Mouse (Mus musculus) hindbrain, embryonic 10.5 days (tissue): ENCODE results near the gene Cfap97. TPM values are rescaled to one million over a fixed set of nuclear protein-coding genes. Genes with fewer than 3 reads are reported as not detected.

Experiments
- DNase-seq: peaks from one replicate; pipeline ENCODE4 v3.0.0-alpha.2; 2017; ENCODE audit warnings: low spot score
- H3K27ac ChIP-seq: fragments of 300-500 bp; sonication (generic); 2 replicates; pipeline ENCODE4 v1.5.1; 2016; ENCODE audit warnings: mild to moderate bottlenecking, moderate library complexity
- H3K27me3 ChIP-seq: fragments of 300-500 bp; sonication (generic); 2 replicates; pipeline ENCODE4 v1.6.1; 2016; ENCODE audit warnings: mild to moderate bottlenecking; ENCODE audit not compliant: poor library complexity, insufficient read depth, severe bottlenecking
- H3K36me3 ChIP-seq: fragments of 300-500 bp; sonication (generic); 2 replicates; pipeline ENCODE4 v1.6.1; 2016; ENCODE audit warnings: mild to moderate bottlenecking, moderate library complexity
- H3K4me1 ChIP-seq: fragments of 300-500 bp; sonication (generic); replicated peaks from 2 replicates; pipeline ENCODE4 v1.6.1; 2016; ENCODE audit warnings: mild to moderate bottlenecking
- H3K4me3 ChIP-seq: fragments of 300-500 bp; sonication (generic); 2 replicates; pipeline ENCODE4 v1.5.1; 2016; ENCODE audit warnings: mild to moderate bottlenecking, moderate library complexity
- H3K9me3 ChIP-seq: fragments of 300-500 bp; sonication (generic); 2 replicates; pipeline ENCODE4 v1.6.1; 2016; ENCODE audit warnings: mild to moderate bottlenecking, moderate library complexity
- WGBS: fragments of 180-500 bp; shearing (Covaris S2); methylation state at CpG from one replicate; pipeline ENCODE4 v1.1.7; 2016; 5-methylcytosine and 5-hydroxymethylcytosine counted together
- polyA plus RNA-seq: library from polyadenylated mRNA; unstranded; fragments of >200 nt; fragmentation: Nextera tagmentation; extraction: Ambion mirVana; gene quantifications from 2 replicates; pipeline ENCODE4 v1.2.1, GENCODE M21; 2016

The Cfap97 gene
- polyA plus RNA-seq, 1 experiment from 2014 or later = 14.9 TPM

- Histone ChIP-seq H3K36me3 (no peaks in the 10 kb centered on the region), H3K27me3 (no peaks in the 10 kb centered on the region), H3K9me3 (no peaks in the 10 kb centered on the region), H3K27ac (no peak overlapping the region), H3K4me3 (no peak overlapping the region), H3K4me1 (peaks cover 13% of the 10 kb centered on the region)
- no peak for DNase-seq
- 91% methylated on average over 3 of the region's 3 CpGs for WGBS
Observed at GRCm38 (mm10) chr8:46141688-46142087, 9.9 kb upstream of the Cfap97 start.

GRCm38 (mm10) chr8:46142498-46143081, 9.0 kb upstream of the Cfap97 start:
- peaks cover 15% of the 10 kb centered on the region for H3K4me1 ChIP-seq
- H3K36me3 ChIP-seq = no peaks in the 10 kb centered on the region
- no peak overlapping the region for H3K27ac ChIP-seq
- no peak overlapping the region for H3K4me3 ChIP-seq
- no peak for DNase-seq
- 95% methylated on average over 4 of the region's 4 CpGs for WGBS
- no peaks in the 10 kb centered on the region for H3K27me3 ChIP-seq
- no peaks in the 10 kb centered on the region for H3K9me3 ChIP-seq

DNA sequence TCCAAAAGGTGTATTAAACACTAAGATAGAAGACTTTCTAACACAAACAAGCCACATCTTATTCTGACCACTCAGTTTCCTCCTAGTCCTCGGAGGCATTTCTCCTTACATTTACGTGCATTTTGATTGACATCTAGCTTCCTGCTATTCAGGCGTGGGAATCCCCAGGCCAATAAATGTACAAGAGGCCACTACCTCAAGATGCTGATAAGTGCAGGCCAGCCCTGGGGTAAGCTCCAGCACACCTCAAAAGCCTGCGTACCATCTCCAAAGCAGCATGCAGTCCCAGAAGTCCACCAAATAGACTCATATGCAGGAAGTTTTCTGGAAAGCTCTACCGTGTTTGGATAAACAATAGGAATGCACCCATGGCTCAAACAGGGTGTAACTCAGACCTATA, 8.1 kb upstream of the Cfap97 start:
- Histone ChIP-seq H3K4me3 (no peak overlapping the region), H3K9me3 (no peaks in the 10 kb centered on the region), H3K27ac (no peak overlapping the region), H3K4me1 (peaks cover 15% of the 10 kb centered on the region), H3K27me3 (no peaks in the 10 kb centered on the region), H3K36me3 (no peaks in the 10 kb centered on the region)
- DNase-seq = no peak
- 67% methylated on average over 5 of the region's 5 CpGs for WGBS

GRCm38 (mm10) chr8:46143924-46144323, 7.6 kb upstream of the Cfap97 start:
- no peak overlapping the region for H3K4me3 ChIP-seq
- H3K27me3 ChIP-seq = no peaks in the 10 kb centered on the region
- no peaks in the 10 kb centered on the region for H3K36me3 ChIP-seq
- WGBS = 60% methylated on average over 1 of the region's 1 CpGs
- no peaks in the 10 kb centered on the region for H3K9me3 ChIP-seq
- no peak for DNase-seq
- H3K4me1 ChIP-seq = peaks cover 15% of the 10 kb centered on the region
- no peak overlapping the region for H3K27ac ChIP-seq

GRCm38 (mm10) chr8:46146173-46146572, 5.4 kb upstream of the Cfap97 start:
- H3K4me1 ChIP-seq = peaks cover 22% of the 10 kb centered on the region
- no peaks in the 10 kb centered on the region for H3K9me3 ChIP-seq
- peaks cover 14% of the 10 kb centered on the region for H3K27me3 ChIP-seq
- no peak overlapping the region for H3K4me3 ChIP-seq
- no peak overlapping the region for H3K27ac ChIP-seq
- no peaks in the 10 kb centered on the region for H3K36me3 ChIP-seq
- no peak for DNase-seq
- 54% methylated on average over 3 of the region's 3 CpGs for WGBS

- Histone ChIP-seq H3K4me1 (peaks cover 25% of the 10 kb centered on the region), H3K27me3 (peaks cover 28% of the 10 kb centered on the region), H3K9me3 (no peaks in the 10 kb centered on the region), H3K4me3 (no peak overlapping the region), H3K36me3 (no peaks in the 10 kb centered on the region), H3K27ac (no peak overlapping the region)
- no peak for DNase-seq
- 85% methylated on average over 6 of the region's 6 CpGs for WGBS
Observed at GRCm38 (mm10) chr8:46149306-46149705, 2.3 kb upstream of the Cfap97 start.

DNA sequence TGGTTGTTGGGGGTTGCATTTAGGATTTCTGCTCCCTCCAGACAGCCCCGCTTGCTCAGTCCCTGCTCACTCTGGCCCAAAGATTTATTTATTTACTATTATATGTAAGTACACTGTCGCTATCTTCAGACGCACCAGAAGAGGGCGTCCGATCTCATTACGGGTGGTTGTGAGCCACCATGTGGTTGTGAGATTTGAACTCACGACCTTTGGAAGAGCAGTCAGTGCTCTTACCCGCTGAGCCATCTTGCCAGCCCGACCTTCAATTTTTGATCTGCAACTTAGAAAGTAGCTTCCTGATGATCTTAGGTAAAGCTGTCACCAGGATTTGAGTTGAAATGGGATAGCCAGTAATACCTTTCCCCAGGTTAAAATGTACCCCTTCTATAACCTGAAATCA, 1.8 kb upstream of the Cfap97 start:
- Histone ChIP-seq H3K4me3 (no peak overlapping the region), H3K9me3 (no peaks in the 10 kb centered on the region), H3K27ac (no peak overlapping the region), H3K4me1 (peaks cover 21% of the 10 kb centered on the region), H3K36me3 (no peaks in the 10 kb centered on the region), H3K27me3 (peaks cover 33% of the 10 kb centered on the region)
- WGBS = 75% methylated on average over 9 of the region's 9 CpGs
- no peak for DNase-seq

- Histone ChIP-seq H3K27me3 (peaks cover 37% of the 10 kb centered on the region), H3K4me3 (peak within 1 kb of the TSS; percentile 83), H3K27ac (peak within 1 kb of the TSS; percentile 88), H3K4me1 (peaks cover 15% of the 10 kb centered on the region), H3K36me3 (no peaks in the 10 kb centered on the region), H3K9me3 (no peaks in the 10 kb centered on the region)
- WGBS = 3% methylated on average over 91 of the region's 103 CpGs
- peak; percentile 87 for DNase-seq
Observed at GRCm38 (mm10) chr8:46152064-46153031, 777 bp downstream of the Cfap97 start, which contains the start of gene Snx25. Gene Snx25 (minus strand): TSS chr8:46152159.

DNA sequence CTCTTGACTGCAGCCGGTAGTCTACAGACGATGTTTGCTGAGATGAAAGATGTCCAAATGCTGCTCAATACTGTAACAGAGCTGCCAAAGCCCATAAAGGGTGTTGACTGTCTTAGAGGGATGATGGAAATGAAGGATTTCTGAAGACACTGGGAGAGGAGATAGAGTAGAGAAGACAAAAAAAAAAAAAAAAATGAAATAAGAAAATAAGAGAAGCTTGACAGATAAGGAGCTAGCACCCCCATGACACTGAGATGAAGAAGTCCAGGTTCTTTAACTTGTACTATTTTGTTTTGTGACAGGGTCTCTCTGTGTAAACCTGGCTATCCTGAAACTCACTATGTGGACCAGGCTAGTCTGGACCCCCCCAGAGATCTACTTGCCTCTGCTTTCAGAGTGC, 1.5 kb downstream of the Cfap97 start:
- H3K4me1 ChIP-seq = peaks cover 15% of the 10 kb centered on the region
- no peak for DNase-seq
- WGBS = 36% methylated on average over 2 of the region's 2 CpGs
- H3K27me3 ChIP-seq = peaks cover 37% of the 10 kb centered on the region
- H3K27ac ChIP-seq = no peak overlapping the region
- peak overlapping the region; percentile 83 for H3K4me3 ChIP-seq
- H3K9me3 ChIP-seq = 0 out of 2 replicates have a peak, but pooled peaks cover under 1% of the 10 kb centered on the region
- no peaks in the 10 kb centered on the region for H3K36me3 ChIP-seq

- DNase-seq = peak; percentile 95
- Histone ChIP-seq H3K4me3 (peak overlapping the region; percentile 75), H3K36me3 (no peaks in the 10 kb centered on the region), H3K27me3 (no peaks in the 10 kb centered on the region), H3K27ac (peak overlapping the region; percentile 93), H3K9me3 (0 out of 2 replicates have a peak, but pooled peaks cover 4% of the 10 kb centered on the region), H3K4me1 (peaks cover 25% of the 10 kb centered on the region)
- 3% methylated on average over 77 of the region's 77 CpGs for WGBS
Observed at GRCm38 (mm10) chr8:46162953-46163869, 11.6 kb downstream of the Cfap97 start.

GRCm38 (mm10) chr8:46163870-46164190, 12.3 kb downstream of the Cfap97 start:
- DNase-seq = no peak

DNA sequence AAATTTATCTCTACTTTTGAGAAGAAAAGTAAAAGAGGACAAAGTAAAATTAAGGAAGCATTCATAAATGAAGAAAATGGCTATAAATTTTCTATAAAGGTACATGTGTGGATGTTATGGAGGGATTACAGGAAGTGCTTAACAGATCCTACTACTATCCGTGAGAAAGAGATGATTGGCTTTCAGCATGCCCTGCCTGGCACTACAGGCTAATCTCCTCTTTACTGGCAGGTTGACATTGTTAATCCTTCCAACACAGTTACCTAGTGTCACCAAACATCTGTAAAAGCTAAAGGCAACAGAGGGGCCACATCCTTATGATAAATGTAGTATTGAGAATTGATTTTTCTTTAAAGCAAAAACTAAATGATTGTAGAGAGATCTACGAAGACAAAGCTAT, 22.1 kb downstream of the Cfap97 start:
- Histone ChIP-seq H3K9me3 (no peaks in the 10 kb centered on the region), H3K27ac (no peak overlapping the region), H3K4me1 (no peaks in the 10 kb centered on the region), H3K4me3 (no peak overlapping the region), H3K27me3 (no peaks in the 10 kb centered on the region), H3K36me3 (peaks cover 32% of the 10 kb centered on the region)
- 89% methylated on average over 2 of the region's 2 CpGs for WGBS
- DNase-seq = no peak

More at GRCm38 (mm10) chr8:46163870-46164190, 12.3 kb downstream of the Cfap97 start:
- WGBS = under 1% methylated on average over 23 of the region's 25 CpGs
- Histone ChIP-seq H3K27ac (peak overlapping the region; percentile 93), H3K27me3 (no peaks in the 10 kb centered on the region), H3K36me3 (no peaks in the 10 kb centered on the region), H3K9me3 (0 out of 2 replicates have a peak, but pooled peaks cover 1% of the 10 kb centered on the region), H3K4me1 (peaks cover 25% of the 10 kb centered on the region), H3K4me3 (peak overlapping the region; percentile 75)
